Mouse (Mus musculus) ES-Bruce4 (cell line): ENCODE data around the gene Col4a2.

Experiments used
- CTCF ChIP-seq: IDR thresholded peaks from one replicate; pipeline ENCODE4 v1.8.1; 2011; ENCODE audit warnings: low read depth, low read length
- EP300 ChIP-seq: IDR thresholded peaks from 2 replicates; pipeline ENCODE4 v1.6.1; 2011; ENCODE audit warnings: low read depth, low read length; ENCODE audit not compliant: insufficient read depth
- POLR2A ChIP-seq: IDR thresholded peaks from one replicate; pipeline ENCODE4 v1.8.1; 2011; ENCODE audit warnings: low read length; ENCODE audit not compliant: insufficient read depth

- TF ChIP-seq CTCF (no peak), POLR2A (no peak), EP300 (no peak)
Measured at GRCm38 (mm10) chr8:11477811-11478761, 165.5 kb downstream of the Col4a2 start, which contains the start of gene Rab20.
